Mouse (Mus musculus) liver, embryonic 14.5 days (tissue): ENCODE results near the gene Slc7a15.

Experiments used
- CTCF ChIP-seq: IDR thresholded peaks from 2 replicates; pipeline ENCODE4 v1.5.1; 2016; ENCODE audit warnings: antibody characterized with exemption, low read depth, control low read depth
- EP300 ChIP-seq: IDR thresholded peaks from 2 replicates; pipeline ENCODE4 v1.6.1; 2016; ENCODE audit warnings: antibody characterized with exemption, low read depth

- TF ChIP-seq EP300 (no peak), CTCF (no peak)
Observed at GRCm38 (mm10) chr12:8573405-8573804, 25.5 kb downstream of the Slc7a15 start.
